Mouse (Mus musculus): ENCODE results near the gene Lonrf2. TPM values are rescaled to one million over a fixed set of nuclear protein-coding genes. Genes with fewer than 3 reads are reported as not detected.

Lonrf2 gene
- 2.2 TPM for polyA plus RNA-seq (2014; fragmentation: Illumina TruSeq; extraction: RNeasy Lipid Tissue Mini Kit (QIAGEN cat#74804); ENCODE audit: low read depth, low replicate concordance)

GRCm38 (mm10) chr1:38836477-38836872, at the start of gene Lonrf2:
Lonrf2 (minus strand) TSS chr1:38836711.

Other genes starting within 250 kb of the Lonrf2 start
- gene Aff3, start 171.8 kb downstream of the Lonrf2 start, polyA plus RNA-seq (2014; fragmentation: Illumina TruSeq; extraction: RNeasy Lipid Tissue Mini Kit (QIAGEN cat#74804); ENCODE audit: low read depth, low replicate concordance), result 1.7 TPM
- 1.2 TPM for gene Chst10, start 61.5 kb upstream of the Lonrf2 start, polyA plus RNA-seq (2014; fragmentation: Illumina TruSeq; extraction: RNeasy Lipid Tissue Mini Kit (QIAGEN cat#74804); ENCODE audit: low read depth, low replicate concordance)
- gene Nms, start 102.4 kb upstream of the Lonrf2 start, polyA plus RNA-seq (2014; fragmentation: Illumina TruSeq; extraction: RNeasy Lipid Tissue Mini Kit (QIAGEN cat#74804); ENCODE audit: low read depth, low replicate concordance), result not detected
- 100 TPM for gene Pdcl3, start 148.9 kb upstream of the Lonrf2 start, polyA plus RNA-seq (2014; fragmentation: Illumina TruSeq; extraction: RNeasy Lipid Tissue Mini Kit (QIAGEN cat#74804); ENCODE audit: low read depth, low replicate concordance)